Mouse (Mus musculus): ENCODE measurements around the gene Ccdc153.

Gene Ccdc153

GRCm38 (mm10) chr9:44240399-44240798, at the start of gene Ccdc153:
Ccdc153 (plus strand) TSS chr9:44240676.
- DNase-seq (ENCODE audit: low spot score in 2 of 2), result no peak

GRCm38 (mm10) chr9:44191166-44191565, 49.3 kb upstream of the Ccdc153 start:
- DNase-seq (ENCODE audit: low spot score in 2 of 2), result no peak

DNA sequence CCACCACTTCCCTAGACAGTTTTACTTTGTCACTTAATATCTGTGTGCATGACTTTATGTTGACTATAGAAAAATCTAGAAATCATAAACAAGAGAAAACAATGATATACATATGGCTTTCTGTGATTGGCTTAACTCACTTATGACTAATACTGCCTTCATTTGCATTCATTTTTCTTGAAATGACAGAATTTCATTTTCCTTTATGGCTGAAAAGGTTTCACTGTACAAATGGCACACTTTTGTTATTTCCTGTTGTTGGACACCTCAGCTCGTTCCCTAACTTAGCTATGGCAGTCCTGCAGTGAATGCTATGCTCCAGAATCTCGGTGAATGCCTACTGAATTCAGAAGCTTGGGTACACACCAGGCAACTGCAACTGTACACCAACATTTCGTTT, 48.2 kb upstream of the Ccdc153 start:
- DNase-seq (ENCODE audit: low spot score in 2 of 2), result no peak

GRCm38 (mm10) chr9:44192794-44193193, 47.7 kb upstream of the Ccdc153 start:
- no peak for DNase-seq (ENCODE audit: low spot score in 2 of 2)

- no peak for DNase-seq (ENCODE audit: low spot score in 2 of 2)
These were observed 46.5 kb upstream of the Ccdc153 start for GRCm38 (mm10) chr9:44194000-44194399.

DNA sequence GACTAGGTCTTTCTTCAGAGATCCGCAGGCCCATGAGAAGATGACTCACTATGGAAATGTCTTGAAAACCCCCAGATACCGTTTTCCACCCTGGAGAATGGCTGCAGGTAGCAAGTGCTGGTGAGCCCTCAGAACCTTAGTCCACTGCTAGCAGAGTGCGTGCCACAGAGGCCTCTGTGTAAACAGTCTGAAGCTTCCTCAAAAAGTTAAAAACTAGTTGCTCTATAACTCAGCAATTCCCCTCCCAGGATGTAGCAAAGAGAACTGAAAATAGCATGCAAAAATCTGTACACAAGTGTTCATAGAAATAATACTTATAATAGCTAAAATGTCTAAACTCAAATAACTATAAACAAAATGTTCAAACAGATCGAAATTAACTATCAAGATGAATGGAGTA, 44.1 kb upstream of the Ccdc153 start:
- peak; percentile 31 to 50 for DNase-seq (ENCODE audit: low spot score in 2 of 2)

- no peak for DNase-seq (ENCODE audit: low spot score in 2 of 2)
These were observed 41.3 kb upstream of the Ccdc153 start for GRCm38 (mm10) chr9:44199166-44199565.

DNA sequence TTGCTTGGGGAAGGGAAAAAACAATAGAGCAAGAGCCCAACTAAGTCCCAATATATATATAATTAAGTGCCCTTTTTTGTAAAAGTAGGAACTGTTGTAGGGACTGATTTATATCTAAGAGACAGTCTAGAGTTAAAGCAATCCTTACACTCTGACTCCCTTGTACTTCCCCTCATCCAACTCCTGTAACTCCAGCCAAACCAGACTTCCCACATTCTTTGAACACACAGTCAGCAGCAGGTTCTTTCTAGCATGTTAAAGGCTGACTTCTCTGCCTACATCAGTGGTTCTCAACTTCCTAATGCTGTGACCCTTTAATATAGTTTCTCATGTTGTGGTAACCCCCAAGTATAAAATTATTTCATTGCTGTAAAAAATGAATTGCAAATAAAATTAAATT, 40.9 kb upstream of the Ccdc153 start:
- no peak for DNase-seq (ENCODE audit: low spot score in 2 of 2)

DNA sequence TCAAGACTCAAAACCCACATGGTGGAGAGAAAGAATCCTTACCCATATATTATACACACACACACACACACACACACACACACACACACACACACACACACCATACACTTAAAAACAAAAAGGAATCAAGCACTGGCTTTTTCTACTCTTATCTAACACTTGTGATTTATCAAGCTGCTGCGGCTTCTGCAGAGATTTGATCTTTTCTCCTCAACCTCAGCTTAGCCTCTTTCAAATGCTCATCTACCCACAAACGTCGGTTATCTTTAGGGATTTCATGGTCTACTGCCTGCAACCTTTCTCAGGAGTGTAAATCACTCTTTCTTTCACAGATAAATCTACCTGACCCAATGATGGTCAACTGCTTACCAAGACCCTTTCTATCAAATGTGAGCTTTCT, 40.0 kb upstream of the Ccdc153 start:
- DNase-seq (ENCODE audit: low spot score in 2 of 2), result no peak

GRCm38 (mm10) chr9:44207840-44208239, 32.6 kb upstream of the Ccdc153 start:
- no peak for DNase-seq (ENCODE audit: low spot score in 2 of 2)

DNA sequence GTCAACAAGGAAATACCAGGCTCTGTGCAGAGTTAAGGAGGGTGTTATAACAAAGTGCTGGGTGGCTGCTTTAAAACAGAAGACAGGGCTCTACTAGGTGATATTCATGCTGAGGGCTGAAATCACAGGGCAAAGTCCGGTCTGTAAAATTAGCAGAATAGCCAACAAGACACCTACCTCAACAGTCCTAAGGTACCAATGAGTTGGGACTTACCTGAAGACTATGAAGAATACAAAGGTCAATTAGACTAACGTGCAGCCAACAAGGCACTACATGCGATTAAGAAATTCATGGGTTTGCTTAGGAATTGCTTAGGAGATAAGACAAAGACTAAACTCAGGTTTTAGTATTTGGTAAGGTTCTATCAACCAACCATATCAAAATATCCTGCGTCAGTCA, 31.1 kb upstream of the Ccdc153 start:
- no peak for DNase-seq (ENCODE audit: low spot score in 2 of 2)

DNA sequence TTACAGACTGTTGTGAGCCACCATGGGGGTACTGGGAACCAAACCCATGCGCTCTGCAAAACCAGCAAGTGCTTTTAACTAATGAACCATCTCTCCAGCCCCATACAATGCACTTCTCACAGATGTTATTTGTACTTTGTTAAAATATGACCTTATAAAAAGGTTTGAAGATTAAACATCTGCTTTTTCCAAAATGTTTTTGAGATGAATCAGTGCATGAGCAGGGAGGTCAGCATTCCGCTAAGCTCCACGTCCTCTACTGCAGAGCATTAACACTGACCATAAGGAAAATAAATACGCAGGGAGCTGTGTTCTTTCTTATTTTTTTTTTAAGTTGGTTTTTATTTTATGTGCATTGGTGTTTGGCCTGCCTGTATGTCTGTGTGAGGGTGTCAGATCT, 28.1 kb upstream of the Ccdc153 start:
- DNase-seq (ENCODE audit: low spot score in 2 of 2), result no peak

GRCm38 (mm10) chr9:44213538-44213937, 26.9 kb upstream of the Ccdc153 start:
- DNase-seq (ENCODE audit: low spot score in 2 of 2), result peak; percentile 41 to 44

DNA sequence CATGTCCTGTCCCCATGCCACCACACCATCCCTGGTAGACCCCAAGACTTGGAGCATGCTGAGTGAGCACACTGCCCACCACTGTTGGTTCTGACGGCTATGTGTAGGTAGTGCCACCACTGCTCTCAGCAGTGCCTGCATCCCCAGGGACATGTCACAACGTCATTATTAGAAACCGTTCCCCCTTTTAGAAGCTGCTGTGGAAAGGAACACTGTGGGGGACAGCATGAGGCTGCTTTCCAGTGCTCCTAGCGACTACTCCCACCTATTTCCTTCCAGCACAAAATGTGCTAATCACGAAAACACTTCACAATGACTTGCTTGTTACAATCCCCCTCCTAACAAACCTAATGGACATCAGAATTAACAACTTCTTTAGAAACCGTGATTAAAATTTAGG, 14.5 kb upstream of the Ccdc153 start:
- no peak for DNase-seq (ENCODE audit: low spot score in 2 of 2)

- no peak for DNase-seq (ENCODE audit: low spot score in 2 of 2)
These were observed 8.9 kb upstream of the Ccdc153 start for GRCm38 (mm10) chr9:44231609-44232008.

GRCm38 (mm10) chr9:44233021-44233801, 7.3 kb upstream of the Ccdc153 start:
- peak in 1 of 2 experiments; percentile 45 for DNase-seq (ENCODE audit: low spot score in 2 of 2)

DNA sequence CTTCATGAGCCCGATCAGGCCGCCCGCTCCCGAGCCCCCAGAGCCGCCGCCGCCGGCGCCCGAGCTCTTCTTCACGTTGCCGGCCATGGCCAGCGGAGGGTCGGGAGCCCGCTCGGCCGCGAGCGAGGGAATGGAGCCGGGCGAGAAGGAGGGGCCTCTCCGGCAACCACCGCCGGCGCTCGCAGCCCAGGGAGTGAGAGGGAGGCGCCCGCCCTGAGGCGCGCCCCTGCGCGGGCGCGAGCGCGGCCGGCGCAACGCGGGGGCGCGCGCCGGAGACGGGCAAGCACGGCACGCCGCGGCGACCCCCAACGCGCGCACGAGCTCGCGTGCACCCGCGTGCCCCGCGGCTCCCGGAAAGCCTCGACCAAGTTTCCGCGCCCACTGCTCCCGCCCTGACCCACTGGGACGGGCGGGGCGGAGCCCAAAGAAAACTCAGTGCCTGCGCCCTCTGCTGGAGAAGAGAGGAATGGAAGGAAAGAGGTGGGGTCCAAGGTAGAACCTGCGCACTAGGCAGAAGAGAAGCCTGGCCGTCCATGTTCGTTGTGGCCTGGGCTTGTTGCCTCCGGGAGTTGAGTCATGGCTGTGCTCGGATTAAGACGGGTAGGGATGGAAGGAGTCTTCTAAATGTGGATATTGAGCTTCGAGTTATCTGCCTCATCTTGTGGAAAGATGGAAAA, 6.5 kb upstream of the Ccdc153 start, which contains the start of gene Cbl:
Gene Cbl (minus strand): TSS at position 248 of the 677 bp plus-strand sequence.
- peak; percentile 97 to 98 for DNase-seq (ENCODE audit: low spot score in 2 of 2)

GRCm38 (mm10) chr9:44234479-44235427, 5.7 kb upstream of the Ccdc153 start:
- DNase-seq (ENCODE audit: low spot score in 2 of 2), result peak; percentile 79 to 85

DNA sequence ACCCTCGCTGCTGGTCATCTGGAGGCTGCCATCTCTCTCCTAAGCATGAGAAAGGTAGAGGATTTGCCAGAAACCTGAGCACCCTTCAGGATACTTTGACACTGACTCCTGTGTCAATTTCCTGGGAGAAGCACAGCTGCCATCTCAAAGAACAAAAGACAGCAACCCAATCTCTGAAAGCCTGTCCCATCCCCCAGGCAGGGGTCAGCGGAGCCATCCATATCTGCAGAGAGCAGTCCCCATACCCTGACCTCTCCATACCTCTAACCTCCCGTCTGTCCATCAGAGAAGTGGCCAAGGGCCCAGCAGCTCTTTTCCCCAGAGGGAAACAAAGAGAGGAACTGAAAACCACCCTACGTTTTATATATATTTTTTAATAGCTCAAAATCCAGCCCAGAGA, 3.9 kb upstream of the Ccdc153 start:
- no peak for DNase-seq (ENCODE audit: low spot score in 2 of 2)

- DNase-seq (ENCODE audit: low spot score in 2 of 2), result no peak
These were observed 3.3 kb upstream of the Ccdc153 start for GRCm38 (mm10) chr9:44237128-44237527.

- DNase-seq (ENCODE audit: low spot score in 2 of 2), result peak; percentile 63
These were observed 1.8 kb upstream of the Ccdc153 start for GRCm38 (mm10) chr9:44238501-44239190.

All from spleen, postnatal 36 days (tissue).